20 mouse cellular contexts compared by ENCODE assay signal in the genomic region with DNA sequence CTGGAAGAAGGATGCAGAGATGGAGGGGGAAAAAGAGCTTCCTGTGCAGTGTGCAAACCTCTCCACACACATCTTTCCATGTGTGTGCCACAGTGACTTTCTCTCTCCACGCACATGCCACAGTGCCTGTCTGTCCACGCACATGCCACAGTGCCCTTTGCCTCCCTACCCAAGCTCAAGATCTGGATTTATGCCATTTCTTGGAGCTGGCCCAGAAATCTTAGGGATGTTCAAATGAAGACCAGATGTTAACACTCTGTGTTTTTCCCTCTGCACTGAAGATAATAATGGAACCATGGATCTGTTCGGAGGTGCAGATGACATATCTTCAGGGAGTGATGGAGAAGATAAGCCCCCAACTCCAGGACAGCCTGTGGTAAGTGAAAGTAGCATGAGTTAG.
DNase-seq lines count a peak whose midpoint lies in the region.
"Had no signal": no experiment of that assay in that cellular context is flagged by ENCODE, and none has a peak within 500 bp of the region (broad histone marks: within the 10 kb centered on the region; RNA-seq: fewer than 3 reads in every experiment).

No protein-coding gene starts in this region.

- DNase-seq in 3T3-L1 (ENCODE audit: low read depth, low spot score) (peak; percentile 43), NIH3T3 (ENCODE audit: low read depth) (peak; percentile 56), adipocyte (ENCODE audit: low spot score) (peak; percentile 95)
- no peak for DNase-seq in adrenal gland, adult (ENCODE audit: inconsistent age in 2 of 2, low spot score in 1 of 2)
- DNase-seq in heart, adult 9 months (ENCODE audit: low spot score in 2 of 2): no peak
- no peak for DNase-seq in right cerebral cortex, postnatal 14 days
- DNase-seq: adrenal gland, adult 2 months; adrenal gland, adult 8-10 months; adrenal gland, postnatal 10 days; adrenal gland, postnatal 14 days; adrenal gland, postnatal 25 days; adrenal gland, postnatal 36 days; B cell, adult 2 months; cerebellum, adult 11 months; cerebellum, adult 11-12 months; cerebellum, adult 18-20 months; cerebellum, adult 2 months; cerebellum, adult 8-10 months; cerebellum, adult 9-10 months; cerebellum, adult 9-11 months had no signal

Comparison
In these comparisons a context has a peak if more than half of its experiments do, and no peak if none do; other contexts are left out.
1. DNase-seq: peak in 3T3-L1 (single experiment), NIH3T3 (single experiment) and adipocyte (single experiment); none in adrenal gland, adult (0 of 2), heart, adult 9 months (0 of 2) and right cerebral cortex, postnatal 14 days (single experiment).